Mouse (Mus musculus): ENCODE measurements at regions not wholly inside any gene's neighbourhood (a gene's known extent, or its start where the extent isn't known, plus 50 kb on each side); places are given as distances from the start of the nearest gene placed in this dataset.

- no peak for TF ChIP-seq CTCF (IDR thresholded peaks at IDR 0.05 in 2 of 3, conservative IDR thresholded peaks at IDR 0.05 in 1 of 3; ENCODE audit: control insufficient read depth in 1 of 3, insufficient read depth in 1 of 3, low read depth in 2 of 3, low read length in 3 of 3, poor library complexity in 1 of 3, severe bottlenecking in 1 of 3)
- TF ChIP-seq ZC3H11A (IDR thresholded peaks at IDR 0.05; ENCODE audit: low read depth, low read length), result no peak
- no peak for TF ChIP-seq CHD1 (IDR thresholded peaks at IDR 0.05; ENCODE audit: low read depth, low read length)
- TF ChIP-seq POLR2A (IDR thresholded peaks at IDR 0.05; ENCODE audit: control insufficient read depth in 1 of 2, insufficient read depth in 1 of 2, low read depth in 1 of 2, low read length in 2 of 2, poor library complexity in 1 of 2), result no peak
- TF ChIP-seq MAX (IDR thresholded peaks at IDR 0.05; ENCODE audit: low read length), result no peak
- no peak for TF ChIP-seq TBP (IDR thresholded peaks at IDR 0.05; ENCODE audit: low read depth, low read length)
- TF ChIP-seq SMC3 (IDR thresholded peaks at IDR 0.05; ENCODE audit: low read depth, low read length), result no peak
Observed at GRCm38 (mm10) chr11:111961846-111962245, 820.2 kb upstream of the Sox9 start.
